Mouse (Mus musculus): ENCODE results near the gene Fbxo21.

Fbxo21 gene

DNA sequence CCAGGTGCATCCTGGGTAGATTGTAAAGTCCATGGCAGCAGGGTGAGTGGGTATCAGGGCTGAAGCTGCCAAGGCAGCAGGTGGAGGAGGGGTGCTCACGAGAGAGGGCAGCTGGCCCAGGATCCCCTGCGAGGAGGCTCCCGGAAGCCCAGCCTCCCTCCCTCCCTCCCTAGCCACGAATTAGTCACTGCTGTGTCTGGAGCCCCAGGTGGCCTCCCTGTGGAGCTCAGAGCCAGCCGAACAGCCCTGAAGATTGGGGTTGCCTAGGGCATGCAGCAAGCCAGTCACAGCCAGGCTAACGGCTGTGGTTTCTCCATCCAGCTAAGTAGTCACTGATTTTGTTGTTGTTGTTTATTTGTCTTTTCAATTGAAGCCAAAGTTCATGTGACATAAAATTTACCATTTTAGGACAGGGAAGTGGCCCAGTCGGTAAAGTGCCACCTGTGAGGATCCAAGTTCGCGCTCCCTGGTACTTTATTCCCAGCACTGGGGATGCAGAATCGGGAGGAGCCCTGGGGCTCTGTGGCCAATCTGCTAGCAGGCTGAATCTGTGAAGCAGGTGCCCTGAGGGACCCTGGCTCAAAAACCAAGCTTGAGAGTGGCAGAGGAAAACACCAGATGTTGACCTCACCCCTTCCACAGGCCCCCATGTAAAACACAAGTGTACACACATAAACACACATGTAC lies 61.4 kb downstream of the Fbxo21 start:
- ATAC-seq (ENCODE audit: insufficient number of reproducible peaks, low FRiP score, low TSS enrichment): peak; percentile 34; the same call in 1 of the 2 replicates

DNA sequence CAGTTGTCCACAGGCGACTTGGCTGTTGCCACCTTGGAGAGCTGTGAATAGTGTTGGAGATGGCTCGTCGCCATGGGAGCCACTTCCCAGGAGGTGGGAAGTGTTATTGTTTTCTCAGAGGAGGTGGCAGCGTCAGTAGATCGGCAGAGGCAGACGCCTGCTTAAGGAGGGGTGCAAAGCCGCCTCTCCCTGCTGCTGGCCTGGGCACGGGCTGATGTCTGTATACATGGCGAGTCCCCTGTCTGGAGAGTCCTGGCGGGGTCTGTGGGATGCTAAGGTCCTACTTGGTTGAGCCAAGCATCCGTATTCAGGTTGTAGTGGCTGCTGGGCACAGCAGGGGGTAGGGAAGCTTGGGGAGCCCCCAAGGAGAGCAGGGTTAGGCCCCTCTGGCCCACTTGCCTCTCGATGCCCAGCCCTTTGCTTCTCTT lies 62.7 kb downstream of the Fbxo21 start:
- ATAC-seq (ENCODE audit: insufficient number of reproducible peaks, low FRiP score, low TSS enrichment): no peak

DNA sequence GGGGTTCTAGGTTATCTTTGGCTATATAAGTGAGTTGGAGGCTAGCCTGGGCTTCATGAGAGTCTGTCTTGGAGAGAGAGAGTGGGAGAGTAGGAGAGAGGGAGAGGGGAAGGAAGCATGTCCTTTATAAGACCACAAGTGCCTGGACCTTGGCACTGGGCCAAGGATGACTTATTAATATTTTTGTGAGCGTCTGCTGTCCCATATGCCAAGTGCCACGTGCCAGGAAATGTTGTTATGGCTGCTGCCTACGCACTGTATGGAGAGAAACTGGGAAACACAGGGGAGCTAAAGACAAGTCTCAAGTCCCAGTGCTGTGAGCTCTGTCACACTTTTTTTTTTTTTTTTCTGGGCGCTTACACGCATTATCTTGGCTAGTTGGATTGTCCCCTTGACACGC lies 66.1 kb downstream of the Fbxo21 start:
- peak; percentile 52 for ATAC-seq (ENCODE audit: insufficient number of reproducible peaks, low FRiP score, low TSS enrichment)

DNA sequence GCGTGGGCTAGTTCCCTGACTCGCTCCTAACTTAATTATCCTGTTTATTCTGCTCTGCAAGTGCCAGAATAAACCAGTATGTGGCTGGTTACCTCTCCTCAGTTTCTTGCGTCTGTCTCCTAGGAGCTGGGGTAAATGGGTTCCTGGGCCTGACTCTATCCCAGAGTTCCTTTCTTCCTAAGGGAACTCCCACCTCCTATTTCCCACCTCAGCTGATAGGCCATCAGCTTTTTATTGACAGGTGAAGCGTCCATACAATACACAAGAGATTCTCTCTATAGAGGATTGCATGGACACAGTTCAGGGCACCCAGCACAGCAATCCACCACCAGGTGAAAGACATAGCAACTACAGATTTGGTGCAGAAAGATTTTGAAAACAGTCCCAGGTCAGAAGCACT lies 67.2 kb downstream of the Fbxo21 start:
- ATAC-seq (ENCODE audit: insufficient number of reproducible peaks, low FRiP score, low TSS enrichment): no peak

DNA sequence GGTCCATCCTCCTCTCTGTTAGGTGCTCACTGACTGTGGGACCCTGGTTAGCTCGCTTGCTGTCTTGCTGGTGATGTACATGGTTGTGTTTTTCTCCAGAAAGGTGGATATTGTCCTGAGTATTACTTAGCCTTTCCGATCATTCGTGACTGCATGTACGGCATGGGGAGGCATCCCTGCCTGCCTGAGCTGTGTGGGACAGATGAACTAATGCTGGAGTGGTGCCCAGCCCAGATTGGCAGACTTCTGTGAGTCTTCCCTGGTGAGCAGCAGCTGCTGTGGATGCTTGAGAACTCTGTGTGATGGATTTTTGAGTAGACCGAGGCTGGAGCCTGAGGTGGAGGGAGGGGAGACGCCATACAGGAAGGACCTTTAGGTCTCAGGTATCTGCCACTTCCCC lies 68.4 kb downstream of the Fbxo21 start:
- ATAC-seq (ENCODE audit: insufficient number of reproducible peaks, low FRiP score, low TSS enrichment): peak; percentile 67; the same call in 1 of the 2 replicates

DNA sequence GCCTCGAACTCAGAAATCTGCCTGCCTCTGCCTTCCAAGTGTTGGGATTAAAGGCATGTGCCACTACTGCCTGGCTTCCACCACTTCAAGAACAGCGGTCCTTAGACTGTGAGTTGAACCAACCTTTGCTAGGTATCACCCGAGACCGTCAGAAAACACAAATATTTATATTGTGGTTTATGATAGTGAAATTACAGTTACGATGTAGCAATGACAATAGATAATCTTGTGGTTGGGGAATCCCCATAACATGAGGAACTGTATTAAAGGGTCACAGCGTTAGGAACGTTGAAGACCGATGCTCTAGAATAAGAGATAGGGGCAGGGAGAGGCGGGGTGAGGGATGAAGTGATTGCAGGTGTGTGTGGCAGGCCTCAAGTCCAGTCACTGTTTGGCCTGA lies 68.9 kb downstream of the Fbxo21 start:
- ATAC-seq (ENCODE audit: insufficient number of reproducible peaks, low FRiP score, low TSS enrichment): no peak

DNA sequence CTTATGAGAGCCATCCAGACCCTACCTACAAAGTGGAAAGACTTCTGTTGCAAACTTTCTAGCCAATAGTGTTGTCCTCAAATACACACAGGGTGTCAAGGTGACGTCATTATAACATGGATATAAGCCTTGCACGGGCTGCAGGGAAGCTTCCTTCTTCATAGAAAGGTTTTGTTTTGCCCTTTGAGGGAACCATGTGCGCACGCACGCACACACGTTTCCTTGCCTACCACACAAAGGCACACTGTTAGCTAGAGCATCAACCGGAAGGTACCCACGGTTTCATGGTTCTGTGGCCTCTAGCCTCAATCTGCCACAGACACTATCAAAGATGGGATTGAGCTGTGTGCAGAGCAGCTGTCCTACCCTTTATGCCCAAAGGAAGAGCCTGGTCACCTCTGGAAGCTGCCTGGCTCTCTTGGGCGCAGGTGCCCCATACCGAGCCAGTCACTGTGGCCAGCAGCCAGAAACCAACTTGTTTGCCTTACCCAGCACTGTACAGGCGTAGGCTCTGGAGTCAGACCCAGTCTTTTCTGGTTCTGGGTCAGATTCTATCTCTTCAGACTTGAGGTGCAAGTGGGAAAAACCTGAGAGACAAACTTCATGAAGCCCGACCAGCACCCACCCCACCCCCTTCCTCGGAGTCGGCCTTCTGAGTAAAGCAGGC lies 70.7 kb downstream of the Fbxo21 start:
- no peak for ATAC-seq (ENCODE audit: insufficient number of reproducible peaks, low FRiP score, low TSS enrichment)

DNA sequence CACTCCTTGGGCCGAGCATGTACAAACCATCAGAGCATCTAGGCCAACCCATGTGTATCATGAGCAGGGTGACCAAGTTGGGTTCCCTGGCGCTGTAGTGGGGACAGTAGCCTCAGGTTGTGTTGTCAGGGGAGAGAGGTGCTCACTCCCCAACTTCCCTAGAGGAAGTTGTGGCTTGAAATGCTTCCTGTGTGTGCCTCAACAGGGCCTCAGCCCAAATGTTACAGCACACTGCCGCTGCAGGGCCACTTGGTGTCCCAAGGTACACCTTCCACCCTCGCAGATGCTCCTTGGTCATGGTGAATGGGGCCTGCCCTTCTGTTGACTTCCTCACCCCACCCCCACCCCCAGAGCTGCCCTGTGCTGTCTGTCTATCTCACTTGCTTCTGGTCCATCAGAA lies 71.9 kb downstream of the Fbxo21 start:
- ATAC-seq (ENCODE audit: insufficient number of reproducible peaks, low FRiP score, low TSS enrichment): no peak

DNA sequence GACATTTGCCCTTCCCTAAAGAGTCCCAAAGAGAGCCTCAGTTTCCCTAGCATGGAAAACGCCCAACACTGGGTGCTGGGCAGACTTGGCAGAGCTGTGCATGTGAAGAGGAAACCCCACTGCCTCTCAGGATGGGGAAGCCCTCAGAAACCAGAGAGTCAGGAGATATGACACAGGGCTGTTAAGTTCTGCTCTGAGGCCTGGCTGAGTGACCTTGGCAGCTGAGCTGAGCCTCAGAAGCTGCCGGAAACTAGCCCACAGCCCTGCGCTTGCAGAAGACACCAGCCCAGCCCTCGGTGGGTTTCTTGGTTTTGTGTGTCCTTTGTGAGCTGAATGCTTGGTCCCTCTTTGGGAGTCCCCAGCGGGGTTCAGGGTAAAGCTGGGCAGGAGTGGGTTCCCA lies 72.4 kb downstream of the Fbxo21 start:
- ATAC-seq (ENCODE audit: insufficient number of reproducible peaks, low FRiP score, low TSS enrichment): no peak

DNA sequence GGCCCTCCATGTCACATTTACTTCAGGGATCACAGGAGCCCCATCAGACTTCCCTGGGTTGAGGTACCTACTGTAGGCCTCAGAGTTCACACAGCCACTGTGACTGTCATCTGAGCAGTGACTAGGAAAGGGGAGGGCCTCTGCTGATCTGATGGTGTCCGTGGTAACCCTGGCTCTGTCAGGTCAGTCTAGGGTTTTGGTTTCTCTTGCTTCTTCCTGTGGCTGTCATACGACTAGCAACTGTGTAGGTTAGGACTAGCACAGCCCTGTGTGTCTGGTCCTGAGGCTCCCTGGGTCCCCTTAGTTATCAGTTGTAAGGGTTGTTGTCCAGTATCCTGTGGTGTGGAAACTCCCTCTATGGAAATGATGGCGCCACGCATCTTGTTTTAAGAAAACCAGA lies 74.2 kb downstream of the Fbxo21 start:
- no peak for ATAC-seq (ENCODE audit: insufficient number of reproducible peaks, low FRiP score, low TSS enrichment)

DNA sequence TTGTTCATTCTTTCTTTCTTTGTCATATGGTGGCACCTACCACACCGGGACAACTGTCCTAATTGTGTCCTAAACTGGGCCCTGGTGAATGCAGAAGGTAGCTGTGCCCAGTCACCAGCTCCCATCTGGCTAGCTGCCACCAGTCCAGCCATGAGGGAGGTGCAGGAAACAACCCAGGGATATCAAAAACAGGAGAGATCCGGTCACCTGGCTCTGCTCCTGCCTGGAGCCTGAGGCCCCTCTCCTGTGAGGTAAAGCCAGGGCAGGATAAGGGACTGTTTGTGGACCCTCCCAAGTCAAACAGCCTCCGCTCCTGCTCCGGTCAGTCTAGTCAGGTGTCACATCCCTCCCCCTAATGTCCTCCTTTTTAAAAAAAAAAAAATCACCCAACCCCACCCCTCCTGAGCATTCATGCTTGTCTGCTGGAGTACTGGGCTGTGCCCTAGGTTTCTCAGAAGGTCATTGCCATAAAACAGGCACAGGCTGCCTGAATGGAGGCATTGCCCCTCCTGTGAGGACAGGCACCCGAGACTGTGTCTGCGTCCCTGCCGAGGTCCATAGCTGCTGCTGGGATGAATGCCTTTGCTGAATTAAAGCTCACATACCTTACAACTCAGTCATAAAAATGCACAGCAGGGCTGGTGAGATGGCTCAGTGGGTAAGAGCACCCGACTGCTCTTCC lies 75.6 kb downstream of the Fbxo21 start:
- ATAC-seq (ENCODE audit: insufficient number of reproducible peaks, low FRiP score, low TSS enrichment): peak; percentile 56; the same call in 1 of the 2 replicates

DNA sequence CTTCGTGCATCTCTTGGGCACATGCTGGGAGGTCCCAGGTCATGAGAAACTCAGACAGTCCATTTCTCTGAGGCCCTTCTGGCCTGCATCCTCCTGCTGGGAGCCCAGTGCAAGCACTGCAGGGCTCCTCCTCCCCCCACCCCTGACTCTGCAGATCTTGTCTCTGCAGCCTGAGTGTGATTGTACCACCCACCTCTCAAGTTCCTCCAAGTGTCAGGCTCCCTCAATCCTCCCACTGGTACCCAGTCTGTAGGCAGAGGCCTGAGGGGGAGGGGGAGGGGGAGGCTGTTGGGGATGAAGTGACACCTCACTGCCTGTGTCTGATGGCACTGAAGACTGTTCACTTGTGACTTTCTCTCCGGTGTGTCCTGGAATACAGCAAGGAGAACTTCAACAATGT lies 76.7 kb downstream of the Fbxo21 start:
- no peak for ATAC-seq (ENCODE audit: insufficient number of reproducible peaks, low FRiP score, low TSS enrichment)

DNA sequence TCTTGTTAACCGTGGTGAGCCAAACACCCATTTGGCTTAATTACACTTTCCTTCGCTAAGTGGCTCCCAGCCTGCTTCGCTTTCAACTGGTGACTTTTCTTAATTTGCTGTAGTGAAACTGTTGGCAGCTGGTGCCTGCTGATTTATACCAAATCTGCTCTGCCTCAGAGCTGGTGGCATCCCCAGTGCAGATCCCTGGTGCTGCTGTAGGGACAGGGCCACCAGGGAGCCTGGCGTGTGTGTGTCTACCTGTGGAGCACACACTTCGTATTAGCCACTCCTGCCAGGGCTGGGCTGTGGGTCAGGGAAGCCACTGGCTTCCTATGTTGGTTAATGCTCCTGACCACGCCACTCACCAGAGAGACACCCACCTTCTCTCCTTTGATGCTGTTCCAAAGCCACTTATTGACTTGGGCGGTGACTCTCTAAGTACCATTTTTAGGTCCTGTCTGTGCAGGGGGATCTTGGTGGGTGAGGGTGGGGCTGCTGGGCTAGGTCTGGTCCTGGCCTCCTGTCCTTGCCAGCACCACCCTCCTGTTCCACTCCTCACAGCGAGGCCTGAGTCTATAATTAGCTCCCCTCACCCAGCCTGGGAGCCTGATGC lies 81.1 kb downstream of the Fbxo21 start:
- ATAC-seq (ENCODE audit: insufficient number of reproducible peaks, low FRiP score, low TSS enrichment): no peak

DNA sequence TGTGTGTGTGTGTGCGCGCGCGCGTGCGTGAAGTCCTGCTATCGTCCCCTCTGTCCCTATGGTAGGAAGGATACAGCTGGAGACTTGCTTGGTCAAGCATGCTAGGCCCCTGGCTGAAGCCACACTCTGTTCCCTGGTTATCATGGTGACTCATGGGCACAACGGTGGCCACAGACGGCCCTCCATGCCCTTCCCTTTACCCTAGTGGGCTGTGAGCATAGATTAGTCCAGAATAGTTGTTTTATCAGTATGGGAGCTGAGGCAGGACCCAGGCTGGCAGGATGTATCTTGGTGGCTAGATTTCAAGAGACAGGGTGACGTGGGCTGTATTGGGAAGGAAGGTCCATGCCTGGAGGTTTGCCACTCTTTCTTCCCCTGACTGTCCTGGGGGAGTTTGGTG lies 82.3 kb downstream of the Fbxo21 start:
- ATAC-seq (ENCODE audit: insufficient number of reproducible peaks, low FRiP score, low TSS enrichment): no peak

DNA sequence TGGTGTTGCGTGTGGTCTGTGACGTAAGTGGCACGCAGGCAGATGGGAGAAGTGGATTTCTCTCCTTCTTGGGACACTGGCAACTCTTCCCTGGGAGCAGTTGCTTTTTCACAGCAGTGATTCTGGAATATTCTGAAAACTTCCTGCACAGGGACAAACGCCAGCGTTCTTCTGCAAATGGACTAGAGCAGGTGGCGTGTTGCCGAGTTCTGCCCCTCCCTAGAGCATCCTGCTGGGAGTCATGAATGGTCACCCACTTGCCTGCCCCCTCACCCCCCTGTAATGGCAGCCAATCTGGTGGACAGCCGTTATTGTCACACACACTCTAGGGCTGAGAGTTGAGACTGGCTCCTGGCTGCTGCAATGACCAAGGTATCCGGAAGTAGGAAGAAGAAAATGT lies 83.1 kb downstream of the Fbxo21 start:
- no peak for ATAC-seq (ENCODE audit: insufficient number of reproducible peaks, low FRiP score, low TSS enrichment)

Measured in cerebellum, adult (tissue).